Mouse (Mus musculus): ENCODE measurements around the gene Lrrk1.

Gene Lrrk1

DNA sequence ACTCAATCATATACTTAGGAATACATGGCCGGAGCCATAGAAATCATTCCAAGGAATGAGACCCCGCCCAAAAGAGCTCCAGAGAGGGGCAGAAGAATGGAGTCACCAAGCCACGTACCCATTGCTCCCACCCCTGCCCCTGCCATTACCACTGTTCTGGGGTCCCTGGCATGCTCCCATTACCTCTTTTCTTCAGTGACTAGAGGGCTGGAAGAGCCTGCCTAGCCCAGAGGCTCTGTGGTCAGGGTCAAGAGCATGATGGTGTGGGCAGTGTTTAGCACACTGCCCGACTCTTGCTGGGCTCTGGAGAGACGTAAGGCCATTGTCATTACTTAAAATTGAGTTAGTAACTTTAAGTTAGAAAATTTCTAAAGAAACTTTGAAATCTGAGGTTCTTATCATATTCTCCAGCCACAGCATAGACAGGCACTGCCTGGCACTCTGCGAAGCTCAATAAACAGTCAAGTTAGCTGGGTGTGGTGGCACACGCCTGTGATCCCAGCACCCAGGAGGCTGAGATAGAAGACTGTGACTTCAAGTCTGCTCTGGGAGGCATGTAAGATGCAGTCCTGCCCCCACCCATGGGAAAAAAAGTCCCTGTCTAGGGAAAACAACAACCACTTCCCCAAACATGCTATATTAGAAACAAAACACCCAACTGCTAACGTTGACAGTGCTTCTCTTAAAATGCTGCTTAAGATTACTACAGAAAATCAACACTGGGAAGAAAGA is 32.2 kb downstream of the Lrrk1 start:
- ChIA-PET CTCF (no interaction called here), POLR2A (no interaction called here)

DNA sequence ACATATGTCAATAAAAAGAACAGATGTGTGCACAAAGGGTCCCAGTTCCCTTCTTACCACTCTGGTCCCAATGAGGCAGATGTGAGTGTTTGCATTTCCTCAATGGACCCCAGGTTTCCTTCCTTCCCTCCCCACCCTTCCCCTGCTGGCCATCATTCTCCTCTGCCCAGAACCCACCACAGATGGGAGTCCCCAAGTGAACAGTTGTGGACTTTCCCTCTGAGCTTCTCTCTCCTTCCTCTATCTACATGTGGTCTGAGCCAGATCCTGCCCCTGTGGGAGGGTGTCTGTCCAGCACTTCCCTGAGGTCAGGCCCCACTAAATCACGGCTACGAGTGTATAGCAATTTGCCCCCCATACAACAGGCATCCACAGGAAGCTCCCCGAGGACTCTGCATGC is 33.2 kb downstream of the Lrrk1 start:
- POLR2A ChIA-PET = no interaction called here
- CTCF ChIA-PET = interaction anchor here in 1 of 4 experiments (0.5 kb wide), 1 partner anchor 15 kb away, joined by 3 read pairs; no protein-coding TSS in a partner anchor

DNA sequence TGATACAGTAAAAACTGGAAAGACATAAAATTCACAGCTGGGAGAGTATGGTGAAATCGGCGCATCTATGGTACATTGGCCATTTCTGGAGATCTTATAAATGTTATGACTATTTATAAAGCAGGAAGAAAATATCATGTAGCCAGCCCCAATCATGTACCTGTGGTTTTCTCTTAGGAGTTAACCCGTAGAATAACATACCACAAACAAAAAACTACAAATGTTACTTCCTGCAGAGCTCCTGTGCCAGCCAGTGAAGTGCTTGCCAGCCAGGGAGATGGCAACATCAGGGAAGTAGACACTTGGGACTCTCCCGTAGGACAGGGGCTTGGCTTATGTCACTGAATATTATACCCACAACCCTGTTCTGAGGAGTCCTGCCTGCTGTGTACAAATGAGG is 37.1 kb downstream of the Lrrk1 start:
- CTCF ChIA-PET = interaction anchor here in 1 of 4 experiments (0.6 kb wide), 1 partner anchor 78 kb away, joined by 3 read pairs; no protein-coding TSS in a partner anchor
- POLR2A ChIA-PET = no interaction called here

DNA sequence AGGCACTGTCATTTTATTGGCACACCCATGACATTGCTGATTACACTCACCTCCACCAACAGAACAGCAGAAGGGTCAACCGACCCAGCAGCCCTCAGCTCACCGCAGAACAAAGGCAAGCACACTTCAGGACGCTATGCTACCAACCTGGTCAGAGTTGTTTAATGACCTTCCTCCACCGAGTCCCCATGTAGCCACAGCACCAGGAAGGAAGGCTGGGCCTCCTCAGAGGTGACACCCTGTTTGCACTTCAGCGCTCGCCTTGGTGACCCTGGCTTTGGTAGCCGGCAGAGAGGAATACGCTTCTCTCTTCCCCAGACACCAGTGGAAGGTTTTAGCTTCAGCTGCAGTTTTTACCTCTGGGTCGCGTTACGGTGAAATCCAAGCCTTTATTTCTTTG is 38.5 kb downstream of the Lrrk1 start:
- ChIA-PET POLR2A (interaction anchor here in 1 of 4 experiments (0.6 kb wide), 1 partner anchor 192 kb away, joined by 4 read pairs; no protein-coding TSS in a partner anchor), CTCF (no interaction called here)

DNA sequence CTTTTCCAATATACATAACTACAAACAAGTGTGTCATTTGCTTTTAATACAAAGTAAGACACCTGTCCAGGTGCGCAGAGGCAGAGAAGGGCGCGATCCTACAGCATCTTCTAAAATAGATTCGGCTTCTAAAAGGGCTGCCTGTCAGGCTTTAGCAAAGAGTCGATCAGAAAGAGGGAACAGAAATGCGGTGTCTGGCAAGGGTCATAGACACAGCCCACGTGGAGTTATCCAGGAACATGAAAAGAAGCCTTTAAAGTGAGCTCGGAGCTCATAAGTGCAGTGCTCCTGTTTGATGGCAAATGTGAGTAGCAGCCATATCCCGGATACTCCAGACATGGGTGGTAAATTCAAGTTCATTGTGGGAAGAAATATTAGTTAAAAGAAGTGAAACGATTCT is 39.6 kb downstream of the Lrrk1 start:
- POLR2A ChIA-PET = no interaction called here

DNA sequence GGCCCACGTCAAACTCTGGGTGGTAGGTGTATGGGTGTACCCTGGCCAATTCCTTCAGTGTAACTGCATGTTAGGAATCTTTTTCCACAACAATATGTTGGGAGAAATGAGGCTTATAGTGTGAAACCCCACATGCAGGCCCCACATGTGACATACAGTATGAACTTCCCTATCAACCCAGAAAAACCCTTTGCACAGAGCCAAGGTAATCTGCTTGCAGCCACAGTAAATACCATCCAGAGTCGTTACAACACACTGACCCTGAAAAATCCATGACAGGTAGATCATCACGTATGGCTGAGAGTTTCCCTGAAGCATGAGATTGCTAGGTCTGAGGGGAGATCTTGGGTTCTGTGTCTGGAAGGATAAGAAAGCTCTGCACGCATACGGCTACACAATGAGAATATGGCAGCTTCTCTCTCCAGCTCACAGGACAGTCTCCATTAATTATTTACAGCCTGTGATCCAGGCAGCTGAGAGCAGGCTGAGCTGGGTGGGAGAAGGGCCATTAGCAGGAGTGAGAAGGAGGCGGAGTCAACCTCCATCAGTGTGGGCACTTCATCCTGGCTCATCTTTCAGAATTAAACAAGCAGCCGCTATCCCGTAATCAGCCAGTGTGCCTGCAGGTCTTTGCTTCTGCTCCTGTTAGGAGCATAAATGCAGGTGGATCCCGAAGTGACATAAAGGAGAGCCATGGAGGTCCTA is 41.0 kb downstream of the Lrrk1 start:
- POLR2A ChIA-PET = no interaction called here

More for the DNA sequence above, 39.6 kb downstream of the Lrrk1 start:
- CTCF ChIA-PET = no interaction called here

DNA sequence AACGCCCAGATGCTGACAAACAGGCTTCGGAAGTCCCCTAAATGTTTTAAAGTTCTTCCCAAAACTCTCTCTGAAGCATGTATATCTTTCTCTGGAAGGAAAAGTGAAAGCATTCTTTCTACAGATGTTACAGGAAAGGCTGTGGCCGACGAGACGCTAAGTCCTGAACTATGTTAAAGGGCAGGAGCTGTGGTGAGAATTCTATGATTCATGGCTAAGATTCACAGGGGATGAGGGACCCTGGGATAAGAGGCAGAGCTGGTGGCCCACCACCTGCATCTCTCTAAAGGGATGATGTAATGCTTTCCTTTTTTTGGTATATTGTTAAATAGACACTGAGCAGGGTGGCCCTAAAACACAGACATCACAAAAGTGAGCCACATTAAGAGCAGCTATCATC is 44.8 kb downstream of the Lrrk1 start:
- CTCF ChIA-PET = interaction anchor here in 2 of 4 experiments (1.3 to 1.5 kb wide), 2 partner anchors 34 kb away, joined by 3 read pairs; no protein-coding TSS in a partner anchor

More for the DNA sequence above, 41.0 kb downstream of the Lrrk1 start:
- CTCF ChIA-PET = no interaction called here

DNA sequence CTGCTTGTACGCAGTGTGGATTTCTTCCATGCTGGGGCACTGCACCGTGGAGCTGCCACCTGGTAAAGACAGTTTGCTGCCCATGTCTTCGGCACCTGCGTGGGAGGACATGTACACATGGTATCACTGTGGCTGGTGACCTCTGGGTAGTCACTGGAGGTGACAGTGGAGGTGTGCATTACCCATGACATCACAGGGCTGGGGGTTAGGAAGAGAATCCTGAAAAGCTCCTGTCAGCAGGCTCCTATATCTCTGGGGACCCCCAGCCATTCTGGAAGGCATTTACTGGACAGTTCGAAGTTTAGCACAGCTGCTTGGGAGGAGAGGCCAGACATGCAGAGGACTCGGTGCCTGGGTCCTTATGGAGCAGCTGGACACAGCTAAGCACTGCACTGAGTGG is 45.3 kb downstream of the Lrrk1 start:
- POLR2A ChIA-PET = no interaction called here
- CTCF ChIA-PET = interaction anchor here in 2 of 4 experiments (1.3 to 1.5 kb wide), 2 partner anchors 33 kb away, joined by 3 read pairs; no protein-coding TSS in a partner anchor

More for the DNA sequence above, 44.8 kb downstream of the Lrrk1 start:
- POLR2A ChIA-PET = no interaction called here

DNA sequence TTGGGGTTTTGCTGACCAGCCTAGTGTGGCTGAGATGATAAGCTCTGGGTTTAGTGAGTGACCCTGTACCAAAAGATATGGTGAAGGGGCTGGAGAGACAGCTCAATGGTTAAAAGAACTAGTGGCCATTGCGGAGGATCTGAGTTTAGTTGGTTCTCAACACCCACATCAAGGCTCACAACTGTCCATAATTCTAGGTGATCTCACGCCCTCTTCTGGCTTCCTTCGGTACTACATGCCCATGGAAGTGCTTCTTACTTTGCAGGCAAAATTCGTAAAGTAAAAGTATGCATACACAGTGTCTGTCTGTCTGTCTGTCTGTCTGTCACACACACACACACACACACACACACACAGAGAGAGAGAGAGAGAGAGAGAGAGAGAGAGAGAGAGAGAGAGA is 45.8 kb downstream of the Lrrk1 start:
- CTCF ChIA-PET = interaction anchor here (0.6 to 1.1 kb wide), 5 partner anchors 12 to 302 kb away, joined by 3 to 7 read pairs (median 4); no protein-coding TSS in a partner anchor
- POLR2A ChIA-PET = interaction anchor here in 1 of 4 experiments (0.6 kb wide), 1 partner anchor 64 kb away, joined by 3 read pairs; no protein-coding TSS in a partner anchor

DNA sequence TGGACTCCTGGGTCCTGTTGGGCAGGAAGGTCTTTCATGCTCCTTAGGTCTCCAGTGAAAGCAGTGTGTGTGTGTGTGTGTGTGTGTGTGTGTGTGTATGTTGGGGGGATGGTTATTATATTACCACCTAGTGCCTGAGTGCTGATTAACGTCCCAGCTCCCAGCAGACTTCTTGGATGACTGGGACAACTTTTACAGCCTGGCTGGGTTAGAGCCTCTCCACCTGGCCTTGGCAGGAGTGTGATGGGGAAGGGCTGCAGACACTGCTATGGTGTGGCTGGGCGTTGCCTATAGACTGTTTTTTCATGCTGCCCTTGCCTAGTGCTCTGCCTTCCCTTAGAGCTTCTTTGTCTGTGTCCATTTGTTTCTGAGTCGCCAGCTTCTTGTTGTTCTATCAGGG is 48.1 kb downstream of the Lrrk1 start:
- POLR2A ChIA-PET = interaction anchor here in 1 of 4 experiments (0.6 kb wide), 1 partner anchor 238 kb away, joined by 3 read pairs; no protein-coding TSS in a partner anchor
- CTCF ChIA-PET = interaction anchor here (0.5 to 1.2 kb wide), 9 partner anchors 15 to 1105 kb away, joined by 3 to 8 read pairs (median 3); no protein-coding TSS in a partner anchor

DNA sequence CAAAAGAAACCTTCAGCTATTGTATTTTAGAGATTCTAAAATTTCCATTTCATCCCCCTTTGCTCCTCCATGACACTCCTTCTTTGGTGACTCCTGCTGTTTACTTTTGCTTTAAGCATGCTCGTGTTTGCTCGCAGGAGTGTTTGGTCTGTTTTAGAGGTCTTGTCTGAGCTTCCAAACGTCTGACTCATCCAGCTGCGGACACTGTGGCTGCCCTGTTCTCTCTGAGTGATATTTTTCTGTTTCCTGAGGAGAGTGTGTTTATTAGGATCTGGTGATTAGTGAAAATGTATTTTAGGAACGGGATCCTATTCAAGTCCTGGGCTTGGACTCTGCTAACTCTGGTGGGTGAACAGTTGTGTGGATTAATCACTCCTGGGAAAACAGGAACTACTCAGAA is 48.5 kb downstream of the Lrrk1 start:
- CTCF ChIA-PET = interaction anchor here (0.5 to 1.2 kb wide), 8 partner anchors 15 to 1104 kb away, joined by 3 to 8 read pairs (median 3); no protein-coding TSS in a partner anchor
- POLR2A ChIA-PET = interaction anchor here in 1 of 4 experiments (0.6 kb wide), 1 partner anchor 238 kb away, joined by 3 read pairs; no protein-coding TSS in a partner anchor

DNA sequence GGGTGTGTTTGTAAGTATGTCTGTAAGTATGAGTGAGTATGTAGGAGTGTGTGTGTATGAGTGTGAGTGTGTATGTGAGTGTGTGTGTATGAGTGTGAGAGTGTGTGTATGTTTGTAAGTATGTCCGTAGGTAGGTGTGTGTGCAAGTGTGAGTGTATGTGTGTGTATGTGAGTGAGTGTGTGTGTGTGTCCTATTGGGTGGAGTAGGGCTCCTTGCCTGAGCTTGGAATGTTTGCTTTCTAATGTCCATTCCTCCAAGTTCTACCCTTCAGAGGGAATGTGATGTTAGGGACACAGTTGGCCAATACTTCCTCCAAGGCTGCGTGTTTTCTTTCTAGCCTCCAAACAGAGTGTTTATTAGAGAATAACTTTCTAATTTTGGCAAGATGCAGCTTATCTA is 51.2 kb downstream of the Lrrk1 start:
- CTCF ChIA-PET = no interaction called here

DNA sequence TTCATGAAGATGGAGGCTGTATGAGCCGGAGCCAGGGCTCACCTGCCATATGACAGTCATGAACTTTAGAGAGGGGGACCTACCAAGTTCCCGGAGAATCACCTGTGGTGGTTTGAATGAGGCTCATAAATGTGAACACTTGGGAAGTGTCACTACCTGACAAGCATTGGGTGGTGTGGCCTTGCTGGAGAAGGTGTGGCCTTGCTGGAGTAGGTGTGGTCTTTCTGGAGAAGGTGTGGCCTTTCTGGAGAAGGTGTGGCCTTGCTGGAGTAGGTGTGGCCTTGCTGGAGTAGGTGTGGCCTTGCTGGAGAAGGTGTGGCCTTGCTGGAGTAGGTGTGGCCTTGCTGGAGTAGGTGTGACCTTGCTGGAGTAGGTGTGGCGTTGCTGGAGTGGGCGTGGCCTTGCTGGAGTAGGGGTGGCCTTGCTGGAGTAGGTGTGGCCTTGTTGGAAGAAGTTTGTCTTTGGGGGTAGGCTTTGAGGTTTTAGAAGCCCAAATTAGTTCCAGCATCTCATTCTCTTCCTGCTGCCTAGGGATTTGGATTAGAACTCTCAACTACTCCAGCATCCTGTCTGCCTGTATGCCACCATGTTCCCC is 54.1 kb downstream of the Lrrk1 start:
- ChIA-PET CTCF (no interaction called here), POLR2A (no interaction called here)

More for the DNA sequence above, 51.2 kb downstream of the Lrrk1 start:
- POLR2A ChIA-PET = no interaction called here

DNA sequence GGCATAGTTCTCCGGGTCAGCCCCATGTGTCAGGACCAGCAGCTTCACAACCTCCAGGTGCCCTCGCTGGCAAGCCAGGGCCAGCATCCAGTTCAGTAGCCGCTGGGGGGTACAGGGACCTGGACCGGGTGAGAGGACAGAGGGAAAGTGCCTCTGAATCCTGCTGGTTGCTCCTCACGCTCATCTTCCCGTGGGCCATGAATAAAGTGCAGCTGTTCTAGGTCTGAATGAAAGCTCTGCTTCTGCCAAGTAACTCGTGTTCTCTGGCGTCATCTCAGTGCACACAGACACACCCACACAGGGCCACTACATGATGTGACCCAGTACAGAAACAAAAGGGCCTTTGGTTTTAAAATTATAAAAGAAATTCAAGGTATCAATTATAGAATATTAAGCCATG is 55.8 kb downstream of the Lrrk1 start:
- POLR2A ChIA-PET = no interaction called here

DNA sequence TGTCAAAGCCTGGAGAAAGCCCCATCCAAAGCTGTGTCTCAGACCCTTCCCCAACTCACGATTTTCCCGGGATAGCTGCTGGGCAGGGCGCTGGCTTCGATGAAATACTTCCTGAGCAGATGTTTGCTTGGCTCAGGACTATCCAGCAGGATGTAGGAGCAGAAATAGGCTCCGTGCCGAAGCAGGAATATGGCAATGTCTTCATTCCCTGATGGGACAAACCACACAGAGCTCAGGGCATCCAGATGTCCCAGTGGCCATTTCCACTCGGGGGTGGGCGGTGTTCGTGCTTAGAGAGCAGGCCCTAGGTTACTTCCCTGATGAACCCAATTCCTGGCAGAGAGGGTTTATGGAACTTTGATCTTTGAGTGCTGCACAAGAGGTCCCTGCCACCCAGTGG is 57.5 kb downstream of the Lrrk1 start:
- CTCF ChIA-PET = interaction anchor here in 2 of 4 experiments (0.6 to 0.7 kb wide), 2 partner anchors 11 to 1809 kb away, joined by 3 to 4 read pairs; no protein-coding TSS in a partner anchor
- POLR2A ChIA-PET = no interaction called here

More for the DNA sequence above, 55.8 kb downstream of the Lrrk1 start:
- CTCF ChIA-PET = no interaction called here

DNA sequence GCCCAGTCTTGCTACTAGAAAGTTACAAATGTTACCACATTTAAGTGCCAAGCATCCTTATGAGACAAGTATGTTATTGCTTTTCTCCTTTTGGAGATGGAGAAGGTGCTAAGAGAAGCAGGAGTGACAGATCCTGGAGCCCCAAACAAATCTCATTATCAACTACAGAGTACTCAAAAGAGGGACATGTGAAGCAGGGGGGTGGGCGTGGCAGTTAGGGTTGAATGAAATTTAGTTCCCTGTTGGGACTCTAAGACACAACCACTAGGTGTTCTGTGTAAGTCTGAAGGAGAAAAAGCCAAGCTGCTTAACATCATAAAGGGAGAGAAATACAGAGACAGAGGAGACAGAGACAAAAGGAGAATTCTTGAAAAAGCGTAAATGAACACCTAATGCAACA is 60.6 kb downstream of the Lrrk1 start:
- CTCF ChIA-PET = no interaction called here
- POLR2A ChIA-PET = no interaction called here

DNA sequence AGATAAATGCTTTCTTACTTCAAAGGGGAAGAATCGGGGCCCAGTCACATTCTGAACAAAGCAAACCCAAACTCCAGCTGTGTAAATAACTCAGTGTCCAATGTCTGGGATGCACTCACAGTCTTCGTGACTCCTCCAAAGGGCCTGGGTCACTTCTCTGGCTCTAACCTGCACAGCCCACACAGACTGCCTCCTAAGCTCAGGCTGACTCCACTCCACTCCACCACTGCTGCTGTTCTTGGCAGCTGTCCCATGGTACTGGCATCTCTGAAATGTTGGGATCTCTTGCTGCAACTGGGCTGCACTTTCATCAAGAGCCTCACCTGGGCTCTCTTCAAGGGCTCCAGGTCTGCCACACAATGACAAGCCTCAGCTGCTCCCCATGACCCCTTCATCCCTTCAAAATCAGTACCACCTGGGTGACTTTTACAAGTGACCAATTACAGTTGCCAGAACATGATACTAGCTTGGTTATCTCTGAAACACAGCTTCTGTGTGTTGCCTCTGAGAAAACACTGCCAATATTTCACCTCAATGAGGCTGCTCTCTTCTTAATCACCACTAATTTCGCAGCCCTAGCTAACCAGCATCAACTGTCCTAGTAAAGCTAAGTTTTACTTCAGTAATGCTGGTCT is 62.6 kb downstream of the Lrrk1 start:
- CTCF ChIA-PET = interaction anchor here in 1 of 4 experiments (1.3 kb wide), 1 partner anchor 17 kb away, joined by 5 read pairs; no protein-coding TSS in a partner anchor
- POLR2A ChIA-PET = no interaction called here

DNA sequence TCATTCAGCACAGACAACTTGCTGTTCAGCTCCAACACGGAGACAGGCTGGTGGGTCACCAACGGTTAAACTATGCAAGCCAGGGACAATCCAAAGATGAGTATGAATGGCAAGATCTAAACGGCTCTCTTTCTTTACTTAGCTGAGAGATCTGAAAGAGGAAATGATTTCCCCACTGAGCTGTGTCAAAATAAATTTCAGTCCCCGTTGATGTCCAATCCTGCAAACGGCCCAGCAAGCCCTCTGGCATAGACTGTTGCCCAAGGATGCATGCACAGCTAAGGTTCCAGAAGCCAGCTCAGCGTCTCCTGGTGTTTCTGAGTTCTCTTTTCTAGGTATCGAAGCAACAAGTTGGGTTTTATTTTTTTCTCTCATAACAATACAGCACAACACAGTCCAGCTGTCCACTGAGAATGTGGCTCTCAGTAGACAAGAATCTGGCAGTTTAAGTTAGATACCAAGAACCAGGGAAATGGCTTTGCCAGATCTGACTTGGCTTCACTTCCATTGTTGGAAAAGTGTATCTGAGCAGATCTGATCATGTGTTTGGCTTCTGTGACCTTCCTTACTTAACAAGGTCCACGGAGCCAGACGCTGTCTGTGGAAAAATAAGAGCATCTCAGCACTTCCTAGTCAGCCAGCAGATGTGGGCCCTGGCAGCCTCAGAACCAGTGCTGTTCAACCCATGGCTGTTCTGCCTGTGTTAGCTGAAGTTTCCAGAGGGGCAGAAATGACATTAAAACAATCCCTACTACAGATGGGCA is 64.7 kb downstream of the Lrrk1 start:
- ChIA-PET POLR2A (no interaction called here), CTCF (interaction anchor here in 1 of 4 experiments (0.6 to 1.2 kb wide), 2 partner anchors 14 to 17 kb away, joined by 3 read pairs; no protein-coding TSS in a partner anchor)
